Mouse (Mus musculus) right cerebral cortex, postnatal 14 days (tissue): ENCODE measurements at regions not wholly inside any gene's neighbourhood (a gene's known extent, or its start where the extent isn't known, plus 50 kb on each side); places are given as distances from the start of the nearest gene placed in this dataset.

Source experiments
- DNase-seq: peaks from one replicate; pipeline ENCODE4 v3.0.0; 2022

DNA sequence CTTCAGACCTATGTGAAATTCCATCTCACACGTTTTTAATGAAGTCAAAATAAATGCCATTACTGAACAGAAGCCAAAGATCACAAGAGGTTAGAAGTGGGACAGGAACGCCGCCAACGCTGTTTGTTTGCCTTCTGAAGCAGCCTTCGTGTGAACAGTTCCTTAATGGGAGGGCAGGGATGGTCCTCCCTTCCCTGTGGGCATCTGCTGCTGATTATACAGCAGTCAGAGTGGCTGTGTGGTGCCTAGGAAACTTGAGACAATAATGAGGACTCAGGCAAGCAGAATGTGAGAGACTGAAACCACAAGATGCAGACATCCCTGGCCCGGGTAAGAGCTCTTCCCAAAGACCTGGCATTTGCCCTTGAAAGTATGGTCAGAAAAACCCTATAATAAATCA is 164.3 kb downstream of the Cxcl12 start:
- no peak for DNase-seq

DNA sequence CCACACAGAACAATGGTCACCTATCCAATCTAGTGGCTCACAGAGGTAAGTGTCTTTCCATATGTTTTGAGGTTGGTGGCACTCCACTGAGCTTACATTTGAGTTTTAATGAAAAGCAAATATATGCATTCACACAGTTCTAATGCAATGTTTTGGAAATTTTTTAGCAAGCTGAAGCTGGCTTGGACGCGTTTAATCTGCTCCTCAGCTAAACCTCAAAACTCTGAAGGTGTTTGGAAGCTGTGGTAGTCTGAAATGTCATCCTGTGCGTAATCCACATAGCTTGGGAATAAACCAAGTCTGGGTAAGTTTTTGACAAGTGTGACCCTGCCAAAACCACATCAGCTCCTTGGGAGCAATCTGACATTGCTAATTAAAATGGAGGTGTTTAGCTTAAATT is 173.8 kb downstream of the Cxcl12 start:
- DNase-seq: no peak

DNA sequence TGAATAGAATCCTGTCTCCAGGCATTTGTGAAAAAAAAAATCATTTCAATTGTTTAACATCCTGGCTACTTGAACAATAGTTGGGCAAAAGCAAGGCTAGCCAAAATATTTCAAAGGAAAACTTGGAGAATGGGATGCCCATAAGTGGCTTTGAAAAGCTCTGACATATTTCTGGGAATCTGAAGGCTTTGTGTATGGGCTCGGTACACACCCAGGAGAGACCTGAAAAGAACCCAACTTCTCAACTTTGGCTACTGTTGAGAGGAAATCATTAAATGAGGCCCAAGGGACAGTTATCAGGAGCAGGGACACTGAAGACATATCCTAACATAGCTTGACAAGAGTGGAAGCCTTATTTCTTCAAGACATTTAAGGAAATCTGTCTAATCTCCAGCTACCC is 179.0 kb downstream of the Cxcl12 start:
- DNase-seq: no peak

DNA sequence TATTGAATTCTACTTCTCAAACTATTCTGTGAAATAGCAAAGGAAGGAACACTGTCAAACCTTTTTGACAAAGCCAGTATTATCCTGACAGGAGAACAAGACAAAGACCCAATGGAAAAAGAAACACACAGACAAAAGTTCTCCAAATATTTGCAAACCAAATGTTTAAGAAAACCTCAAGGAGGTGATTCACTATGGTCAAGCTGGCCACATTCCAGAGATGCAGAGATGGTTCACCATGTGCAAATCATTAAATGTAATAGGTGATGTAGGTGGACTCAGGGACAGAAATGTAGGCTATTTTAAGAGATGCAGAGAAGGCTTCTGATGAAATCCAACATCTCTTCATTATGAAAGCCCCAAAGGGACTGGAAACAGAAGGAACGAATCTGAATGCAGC is 183.5 kb downstream of the Cxcl12 start:
- DNase-seq: no peak

DNA sequence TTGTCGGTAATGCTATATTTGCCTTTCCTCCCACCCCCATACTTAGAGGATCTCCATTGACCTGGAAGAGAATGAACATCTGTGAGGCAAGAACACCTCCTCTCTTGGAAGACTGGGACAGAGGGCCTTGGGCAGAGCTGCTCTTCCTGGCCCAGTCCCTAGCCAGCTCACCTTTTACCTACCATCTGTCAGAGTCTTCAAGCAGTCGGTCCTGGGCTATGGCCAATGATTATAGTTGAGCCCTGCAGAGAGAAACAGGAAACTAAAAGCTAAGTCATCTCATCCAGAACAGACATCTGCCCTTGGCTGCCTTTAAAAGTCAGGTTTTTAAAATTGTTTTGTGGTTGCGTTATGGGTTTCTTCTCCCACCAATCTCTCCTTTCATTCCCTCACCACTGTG is 184.8 kb downstream of the Cxcl12 start:
- no peak for DNase-seq

DNA sequence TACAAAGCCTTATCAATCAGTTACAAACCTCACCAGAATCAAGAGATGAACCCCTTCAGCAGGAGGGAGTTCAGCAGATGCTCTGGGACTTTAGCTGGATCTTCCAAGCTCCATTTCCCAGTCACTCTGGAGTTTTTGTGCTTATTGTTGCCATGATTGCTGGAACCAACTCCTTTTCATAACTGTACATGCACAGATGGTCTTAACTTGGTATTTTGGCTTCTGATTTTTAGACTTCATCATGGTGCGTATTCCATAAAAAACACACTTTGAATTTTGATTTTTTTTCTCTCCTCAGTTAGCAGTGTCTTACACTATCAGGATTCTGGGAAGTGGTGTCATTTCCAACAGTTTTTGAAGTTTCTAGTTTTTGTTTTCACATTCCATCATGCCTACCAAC is 187.8 kb downstream of the Cxcl12 start:
- no peak for DNase-seq

DNA sequence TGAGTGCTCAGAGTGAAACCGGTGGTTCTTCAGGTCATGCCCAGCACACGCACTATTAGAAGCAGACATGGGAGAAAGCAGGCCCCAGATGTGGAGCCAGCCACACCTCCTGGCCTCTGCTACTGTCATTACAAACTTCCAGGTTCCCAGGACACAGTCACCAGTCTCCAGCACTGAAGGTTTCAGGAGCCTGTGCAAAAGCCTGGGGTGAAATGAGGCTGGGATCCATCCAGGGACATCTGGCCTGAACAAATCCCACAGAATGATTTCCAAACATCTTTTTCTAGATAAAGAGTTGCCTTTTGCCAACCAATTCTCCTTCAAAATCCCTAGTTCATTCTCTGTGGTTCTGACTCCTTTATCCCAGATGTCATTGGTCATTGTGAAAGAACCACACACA is 191.1 kb downstream of the Cxcl12 start:
- no peak for DNase-seq

DNA sequence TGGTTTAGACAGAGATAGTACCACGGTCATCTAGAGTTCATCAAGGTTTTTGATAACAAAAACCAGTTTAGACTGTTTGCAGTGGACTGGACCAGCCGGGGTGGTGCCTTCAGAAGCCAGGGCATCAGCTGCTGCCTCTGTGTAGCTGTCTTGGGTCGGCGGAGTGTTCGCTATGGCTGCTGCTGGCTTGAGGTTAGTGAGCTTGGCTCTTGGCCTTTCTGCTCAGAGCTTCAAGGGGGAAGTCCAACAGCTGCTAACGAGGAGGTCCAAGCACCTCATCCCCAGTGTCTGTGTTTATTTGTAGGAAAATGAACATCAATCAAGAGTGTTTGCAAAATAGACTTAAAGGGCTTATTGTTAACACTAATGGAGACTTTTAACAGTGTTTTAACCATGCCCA is 198.2 kb downstream of the Cxcl12 start:
- DNase-seq: no peak

DNA sequence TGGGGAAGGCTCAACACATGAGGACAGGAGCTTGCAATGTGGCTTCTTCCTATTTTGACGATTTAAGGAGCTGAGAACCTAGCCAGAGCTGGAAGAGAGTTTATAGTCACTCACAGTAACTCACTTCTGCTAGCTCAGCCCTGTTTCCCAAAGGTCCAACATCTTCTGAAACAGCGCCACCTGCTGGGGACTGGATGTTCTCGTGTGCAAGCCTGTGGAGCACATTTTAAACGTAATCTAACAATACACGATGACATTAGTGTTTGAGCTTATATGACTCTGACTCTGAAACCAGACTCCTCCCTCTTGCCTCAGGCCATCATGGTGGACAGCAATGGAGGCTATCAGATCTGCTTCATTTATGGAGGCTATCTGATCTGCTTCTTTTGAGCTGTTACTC is 207.7 kb downstream of the Cxcl12 start:
- DNase-seq: no peak

DNA sequence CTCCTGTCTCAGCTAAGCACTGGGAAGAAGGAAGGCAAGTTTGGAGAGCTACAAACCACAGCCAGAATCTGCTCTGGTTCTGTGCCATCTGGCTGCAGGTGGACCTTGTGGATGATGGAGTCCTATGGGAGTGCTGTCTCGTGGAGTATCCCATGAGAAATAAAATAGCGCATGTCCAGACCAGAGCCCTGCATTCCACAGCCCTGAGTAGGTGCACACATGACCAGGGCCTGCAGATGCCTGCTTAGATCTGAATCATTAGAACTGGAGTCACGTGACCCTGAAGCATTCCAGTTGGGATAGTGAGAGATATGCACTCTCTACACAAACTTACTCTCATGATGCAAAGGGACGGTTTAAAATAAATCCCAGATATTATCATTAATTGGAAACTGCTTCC is 211.6 kb downstream of the Cxcl12 start:
- no peak for DNase-seq

DNA sequence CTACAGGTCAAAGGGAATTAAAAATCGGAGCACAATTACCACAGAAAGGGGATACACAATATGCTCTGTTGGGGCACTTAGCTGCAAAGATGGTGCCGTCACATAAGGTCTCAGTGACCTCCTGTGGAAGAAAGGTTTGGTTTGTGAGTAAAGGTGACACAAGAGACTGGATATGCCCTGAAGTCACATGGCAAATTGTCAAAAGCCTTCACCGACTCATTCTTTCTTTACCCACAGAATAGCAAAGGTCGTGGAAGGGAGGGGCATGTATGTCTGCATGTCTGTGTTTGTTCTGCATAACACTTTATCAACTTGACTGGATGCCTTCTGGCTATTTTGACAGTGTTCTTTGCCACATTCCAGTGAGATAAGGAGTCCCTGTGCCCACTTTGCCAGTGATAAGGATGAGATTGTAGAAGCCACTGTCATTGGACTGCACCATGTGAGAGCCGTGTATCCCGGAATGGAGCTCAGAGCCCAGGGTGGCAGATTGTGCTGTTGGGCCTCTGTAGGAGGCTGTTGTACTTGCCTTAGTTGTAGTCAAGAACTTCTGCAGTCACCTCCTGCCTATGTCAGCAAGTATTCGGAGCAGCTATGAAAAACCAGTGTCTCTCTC is 222.0 kb downstream of the Cxcl12 start:
- DNase-seq: no peak

DNA sequence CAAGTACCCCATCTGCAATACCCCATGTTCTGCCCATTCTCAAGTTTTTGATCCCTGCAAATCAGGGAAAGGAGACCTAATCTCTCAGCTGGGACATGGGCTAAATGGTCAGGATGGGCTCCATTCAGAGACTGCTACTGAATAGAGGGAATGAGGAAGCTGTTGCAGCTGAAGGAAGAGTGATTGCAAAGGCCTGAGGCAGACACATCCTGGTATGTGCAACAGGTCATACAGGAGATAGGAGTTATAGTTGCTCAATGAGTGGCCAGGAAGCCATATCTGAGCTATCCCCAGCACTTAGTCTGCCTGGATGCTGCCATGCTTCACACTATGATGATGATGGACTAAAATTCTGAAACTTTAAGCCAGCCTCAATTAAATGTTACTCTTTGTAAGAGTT is 225.1 kb downstream of the Cxcl12 start:
- no peak for DNase-seq

DNA sequence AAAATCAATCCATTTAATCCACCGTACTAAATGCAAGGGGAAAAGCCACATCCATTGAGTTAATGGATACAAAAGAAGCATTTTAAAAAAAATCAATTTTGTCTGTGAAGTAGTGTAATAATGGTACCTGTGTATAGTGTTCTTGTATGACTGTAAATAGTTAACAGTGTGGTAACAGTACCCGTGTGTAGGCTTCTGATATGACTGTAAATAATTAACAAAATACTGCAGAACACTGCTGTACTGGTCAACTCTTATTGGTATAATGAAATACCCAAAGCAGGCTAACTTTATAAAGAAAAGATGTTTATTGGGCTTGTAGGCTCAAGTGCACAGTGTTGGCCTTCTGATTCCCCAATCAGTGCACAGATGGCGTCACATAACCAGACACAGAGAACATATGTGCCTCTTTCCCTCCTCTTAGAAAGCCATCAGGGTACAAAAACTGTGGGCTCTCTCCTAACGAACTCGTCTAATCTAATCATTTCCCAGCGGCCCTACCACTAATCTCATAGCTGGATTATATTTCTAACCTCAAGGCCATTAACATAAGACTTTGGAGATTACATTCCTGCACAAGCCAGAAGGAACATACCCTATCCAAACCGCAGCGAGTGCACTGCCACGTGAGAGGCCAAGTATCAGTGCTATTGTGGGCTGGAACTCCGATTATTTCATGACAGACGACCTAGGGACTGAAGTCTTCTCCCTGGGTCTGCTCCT is 237.4 kb downstream of the Cxcl12 start:
- no peak for DNase-seq

DNA sequence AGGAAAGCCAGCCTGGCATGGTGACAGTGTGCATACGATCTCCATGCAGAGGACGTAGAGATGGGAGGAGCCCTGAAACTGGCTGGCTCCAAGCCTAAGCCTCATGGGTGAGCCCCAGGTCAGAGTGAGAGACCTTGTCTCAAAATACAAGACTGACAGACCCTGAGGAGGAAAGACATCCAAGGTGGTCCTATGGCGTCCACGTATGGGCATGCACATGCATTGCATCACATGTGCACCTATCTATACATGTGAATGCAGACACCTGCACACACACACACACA is 237.9 kb downstream of the Cxcl12 start:
- no peak for DNase-seq

DNA sequence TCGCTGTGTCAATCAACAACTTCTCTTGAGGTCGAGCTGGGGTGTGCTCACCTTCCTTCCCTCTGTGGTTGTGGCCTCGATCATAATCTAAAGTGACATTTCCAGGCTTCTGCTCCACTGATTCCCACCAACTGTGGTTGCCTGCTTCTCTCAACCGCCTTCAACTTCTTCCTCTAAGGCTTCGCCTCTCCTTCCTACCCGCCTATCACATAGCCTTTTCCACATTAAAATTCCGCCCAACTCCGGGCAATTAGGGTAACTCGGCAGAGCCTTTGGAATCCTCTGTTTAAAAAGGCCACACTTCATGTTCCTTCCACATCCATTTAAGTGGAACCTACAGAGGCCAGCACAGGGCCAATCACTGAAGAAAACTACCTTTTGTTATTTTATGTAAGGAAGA is 238.4 kb downstream of the Cxcl12 start:
- no peak for DNase-seq

DNA sequence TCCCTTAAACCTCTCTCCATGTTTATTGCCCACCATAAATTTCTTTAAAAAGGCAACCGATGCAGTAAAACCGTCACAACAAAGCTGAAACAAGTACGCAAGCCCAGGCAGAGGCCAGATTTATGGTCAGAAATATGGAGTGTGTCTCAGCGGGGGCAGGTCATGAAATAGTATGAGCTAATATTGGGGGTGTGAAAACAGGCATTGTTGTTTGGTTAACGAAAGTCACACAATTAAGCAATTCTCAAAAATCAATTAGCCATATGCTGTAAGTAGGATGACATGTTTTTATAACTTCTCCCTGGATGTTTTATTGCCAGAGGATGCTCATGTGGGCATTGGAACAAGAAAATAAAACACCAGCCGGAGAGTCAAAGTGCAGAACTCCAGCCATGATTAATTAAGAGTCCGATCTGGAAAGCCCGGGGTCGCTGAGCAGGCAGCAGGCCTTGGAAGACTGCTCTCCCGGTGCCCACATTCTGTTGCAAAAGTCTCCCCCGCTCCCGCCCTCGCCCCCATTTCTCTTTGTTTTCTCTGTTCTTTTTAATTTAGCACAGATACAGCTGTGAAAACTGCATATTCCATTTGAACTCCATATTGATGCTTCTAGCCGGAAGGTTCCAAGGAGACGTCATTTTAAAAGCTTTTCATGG is 239.0 kb downstream of the Cxcl12 start:
- no peak for DNase-seq

DNA sequence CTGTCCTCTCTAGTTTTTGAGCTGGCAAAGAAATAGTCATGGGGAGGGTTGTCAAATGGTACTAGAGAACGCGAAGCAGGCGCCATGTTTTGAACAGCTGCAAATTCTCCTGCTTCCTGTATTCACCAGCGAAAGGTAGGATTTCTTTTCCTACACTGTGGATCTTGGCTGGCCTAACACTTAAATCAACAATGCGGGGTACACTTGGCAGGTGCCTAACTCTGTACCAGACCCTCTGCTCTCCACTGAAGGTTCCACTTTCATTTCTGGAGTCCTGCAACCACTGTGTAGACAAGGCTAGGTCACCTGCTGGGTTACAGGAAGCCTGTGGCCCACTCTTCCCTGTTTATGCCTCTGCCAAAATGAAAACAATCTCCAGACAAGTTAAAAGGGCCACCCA is 239.6 kb downstream of the Cxcl12 start:
- DNase-seq: no peak

DNA sequence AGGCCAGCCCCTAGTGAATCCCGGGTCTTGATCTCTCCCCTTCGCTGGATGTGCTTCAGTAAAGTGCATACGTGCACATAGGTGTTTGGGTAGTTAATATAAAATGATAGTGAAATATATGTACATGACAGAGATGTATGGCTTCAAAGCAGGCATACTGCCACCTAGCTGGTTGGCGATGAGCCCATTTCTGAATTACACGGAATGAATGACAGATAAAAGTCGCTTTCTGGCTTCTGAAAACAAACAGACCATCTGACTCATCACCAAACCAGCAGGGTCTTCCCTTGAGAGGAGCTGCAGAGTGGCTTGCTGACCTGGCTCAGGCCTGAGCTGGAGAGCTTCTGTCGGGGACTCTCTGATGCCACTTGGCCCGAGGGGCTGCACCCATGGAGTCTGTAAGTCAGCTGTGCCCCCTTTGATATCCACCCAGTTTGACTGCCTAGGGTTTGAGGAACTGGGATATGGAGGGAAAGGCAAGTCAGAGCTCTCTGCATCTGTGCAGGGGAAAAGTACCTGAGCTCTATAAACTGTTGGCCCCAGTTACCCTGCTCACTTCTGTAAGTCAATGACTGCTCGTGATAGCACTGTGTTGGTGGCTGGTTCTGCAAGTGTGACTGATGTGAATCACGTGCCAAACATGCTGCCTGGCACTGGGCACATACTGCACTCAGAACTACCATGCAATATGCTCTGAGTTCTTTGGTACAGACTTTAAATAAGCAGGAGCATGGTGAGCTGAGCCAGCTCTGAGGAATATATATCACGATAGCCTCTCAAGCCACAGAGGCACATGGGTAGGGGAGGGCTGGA is 240.8 kb downstream of the Cxcl12 start:
- peak; percentile 33 for DNase-seq

DNA sequence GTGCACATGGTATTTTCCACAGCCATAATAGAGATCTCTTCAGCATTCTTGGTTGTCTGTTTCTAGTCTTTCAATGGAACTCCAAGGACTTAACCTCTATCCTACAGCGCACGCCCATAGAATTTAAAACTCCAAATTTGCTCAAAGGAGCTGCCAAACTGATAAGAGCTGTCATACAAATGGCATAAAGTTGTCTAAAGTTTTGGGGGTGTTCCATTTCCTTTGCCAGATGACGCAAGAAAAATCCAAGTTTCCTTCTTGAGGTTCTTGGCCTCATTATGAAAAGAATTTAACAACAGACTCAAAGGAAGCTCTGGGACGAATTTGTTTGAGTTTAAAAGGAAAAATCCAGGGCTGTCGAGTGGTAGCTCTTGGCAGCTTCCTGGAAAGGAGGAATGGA is 246.6 kb downstream of the Cxcl12 start:
- no peak for DNase-seq

DNA sequence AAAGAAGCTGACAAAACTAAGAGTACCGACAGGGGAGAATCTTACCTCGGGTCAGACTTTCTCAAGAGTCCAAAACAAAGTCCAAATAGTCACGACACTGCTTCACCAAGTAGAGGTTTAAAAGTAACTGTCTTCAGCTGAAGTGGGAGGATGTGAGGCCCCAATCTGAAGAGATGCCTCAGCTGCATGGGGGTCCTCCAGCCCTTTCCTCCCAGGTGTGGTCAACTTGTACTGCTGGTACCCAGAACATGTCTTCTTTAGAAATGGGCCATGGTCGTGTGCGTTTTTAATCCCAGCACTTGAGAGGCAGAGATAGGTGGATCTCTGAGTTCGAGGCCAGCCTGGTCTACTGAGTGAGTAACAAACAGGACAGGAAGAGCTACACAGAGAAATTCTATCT is 247.6 kb downstream of the Cxcl12 start:
- no peak for DNase-seq

DNA sequence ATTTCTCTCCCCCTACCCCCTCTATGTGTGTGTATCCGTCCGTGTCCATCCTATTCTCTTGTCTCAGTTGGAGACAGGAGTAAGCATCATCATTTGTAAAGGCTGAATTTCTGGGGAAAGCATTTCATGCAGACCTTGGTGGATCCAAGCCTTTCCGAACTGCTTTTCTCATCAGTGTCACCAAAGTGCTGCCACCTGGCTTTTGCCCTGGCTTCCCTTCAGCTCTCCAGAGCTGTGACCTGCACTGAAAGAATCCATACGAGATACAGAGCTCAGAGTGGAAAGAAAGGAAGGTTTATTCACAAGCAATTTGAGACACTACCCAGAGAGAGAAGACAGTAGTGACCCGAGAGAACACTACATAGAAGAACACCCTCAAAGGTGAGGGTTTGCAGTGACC is 248.1 kb downstream of the Cxcl12 start:
- DNase-seq: no peak

DNA sequence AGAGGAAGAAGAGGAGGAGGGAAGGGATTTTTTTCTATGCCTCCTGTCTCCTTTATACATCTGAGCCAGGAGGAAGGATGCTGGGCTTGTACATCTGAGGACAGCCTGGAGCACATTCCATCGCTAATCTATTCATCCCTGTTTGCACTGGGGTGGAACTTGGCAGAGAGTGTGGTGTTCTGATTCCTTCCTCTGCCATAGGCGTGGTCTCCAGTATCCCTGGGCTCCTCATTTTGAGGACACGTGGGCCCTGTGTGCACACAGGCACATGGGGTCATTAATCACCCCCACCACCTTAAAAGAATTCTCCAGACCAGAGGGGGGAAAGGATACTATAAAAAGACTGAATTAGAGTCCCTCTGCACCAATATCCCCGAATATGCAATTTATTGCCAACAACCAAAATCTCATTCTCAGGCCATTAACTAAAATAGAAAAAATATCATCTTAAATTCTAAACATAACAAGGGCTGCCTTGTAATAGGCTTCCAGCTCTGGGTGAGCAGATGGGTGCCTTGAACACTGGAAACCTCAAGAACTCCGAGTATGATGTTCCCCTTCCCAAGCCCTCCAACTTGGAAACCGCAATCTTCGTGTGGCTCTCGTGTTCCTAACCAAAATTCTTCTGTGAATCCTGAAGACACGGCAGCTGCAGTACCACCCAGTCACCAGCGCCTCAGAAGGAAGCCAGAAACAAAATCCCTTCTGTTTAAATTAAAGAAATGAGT is 254.7 kb downstream of the Cxcl12 start:
- no peak for DNase-seq

DNA sequence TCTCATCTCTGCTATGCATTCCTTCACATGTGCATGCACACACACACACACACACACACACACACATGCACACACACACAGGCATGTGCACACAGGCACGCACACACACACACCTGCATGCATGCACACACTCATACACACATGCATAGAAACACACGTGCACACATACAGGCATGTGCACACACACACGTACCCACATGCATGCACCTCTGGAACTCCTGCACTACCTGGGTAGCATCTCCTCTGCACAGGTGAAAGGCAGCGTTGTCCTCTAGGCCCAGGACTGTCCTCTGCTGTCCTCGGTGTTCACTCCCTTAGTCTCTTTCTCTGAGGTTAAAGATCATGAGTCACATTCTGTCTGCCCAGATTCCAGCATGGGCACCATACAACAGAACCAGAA is 258.0 kb downstream of the Cxcl12 start:
- DNase-seq: no peak
